Mouse (Mus musculus) CH12.LX (cell line): ENCODE measurements around the gene Nle1. TPM values are rescaled to one million over a fixed set of nuclear protein-coding genes. Genes with fewer than 3 reads are reported as not detected.

Source experiments
- DNase-seq: peaks from one replicate; pipeline ENCODE4 v3.0.0-alpha.2; 2013; ENCODE audit errors: extremely low read depth
- H3K27ac ChIP-seq: 2 replicates; pipeline ENCODE4 v1.5.1; 2012; ENCODE audit warnings: low read depth, mild to moderate bottlenecking, control low read depth, moderate library complexity; ENCODE audit not compliant: insufficient read depth
- H3K27me3 ChIP-seq: replicated peaks from 2 replicates; pipeline ENCODE3; 2012; ENCODE audit warnings: inconsistent platforms
- H3K36me3 ChIP-seq, 2 experiments: replicated peaks in 1 of 2; 2 replicates each; pipeline versions ENCODE3 to v1.6.1; 2012; ENCODE audit warnings: inconsistent platforms in 1 of 2, low read length in 1 of 2, mild to moderate bottlenecking in 1 of 2, mixed read lengths in 1 of 2, moderate library complexity in 1 of 2; ENCODE audit not compliant: control insufficient read depth in 1 of 2, insufficient read depth in 1 of 2
- H3K4me1 ChIP-seq, 2 experiments: 2 replicates each; pipeline ENCODE4 v1.6.1; 2012; ENCODE audit warnings: inconsistent platforms in 1 of 2, moderate library complexity in 1 of 2; ENCODE audit not compliant: insufficient read depth in 2 of 2, control insufficient read depth in 1 of 2
- H3K4me2 ChIP-seq: 2 replicates; pipeline ENCODE4 v1.6.1; 2012; ENCODE audit warnings: low read depth, mild to moderate bottlenecking, control low read depth; ENCODE audit not compliant: poor library complexity, insufficient read depth, severe bottlenecking
- H3K4me3 ChIP-seq, 3 experiments: fragments of 150-350 bp in 1 of 3; sonication (generic) in 1 of 3; replicated peaks in 1 of 3; 2 replicates each; pipeline versions ENCODE3 to v1.5.1; 2011 to 2012; ENCODE audit warnings: low read depth in 2 of 3, low read length in 2 of 3, mild to moderate bottlenecking in 2 of 3, moderate library complexity in 2 of 3, control low read depth in 1 of 3, improper control_type of control experiment in 1 of 3, inconsistent platforms in 1 of 3, mixed read lengths in 1 of 3; ENCODE audit not compliant: poor library complexity in 1 of 3
- H3K79me2 ChIP-seq: replicated peaks from 2 replicates; pipeline ENCODE4 v1.6.1; 2012; ENCODE audit warnings: mild to moderate bottlenecking, moderate library complexity; ENCODE audit not compliant: control insufficient read depth, poor library complexity, insufficient read depth, severe bottlenecking; ENCODE audit errors: extremely low read depth
- H3K9ac ChIP-seq: 2 replicates; pipeline ENCODE4 v1.6.1; 2012; ENCODE audit warnings: low read depth, mild to moderate bottlenecking, control low read depth, moderate library complexity; ENCODE audit not compliant: insufficient read depth
- H3K9me3 ChIP-seq: replicated peaks from 2 replicates; pipeline ENCODE3; 2012; ENCODE audit warnings: low read length, inconsistent platforms, mixed read lengths
- CHD2 ChIP-seq: IDR thresholded peaks from 2 replicates; pipeline ENCODE4 v1.6.1; 2011; ENCODE audit warnings: low read length, improper control_type of control experiment
- CTCF ChIP-seq, 2 experiments: IDR thresholded peaks in 1 of 2; conservative IDR thresholded peaks in 1 of 2; 2 replicates each; pipeline ENCODE4 v1.5.1; 2011 to 2012; ENCODE audit warnings: low read depth in 2 of 2, low read length in 2 of 2, improper control_type of control experiment in 1 of 2, inconsistent platforms in 1 of 2, mild to moderate bottlenecking in 1 of 2, moderate library complexity in 1 of 2
- E2F4 ChIP-seq: IDR thresholded peaks from 2 replicates; pipeline ENCODE4 v1.6.1; 2011; ENCODE audit warnings: low read depth, low read length, improper control_type of control experiment; ENCODE audit not compliant: insufficient replicate concordance
- ELF1 ChIP-seq: IDR thresholded peaks from 2 replicates; pipeline ENCODE4 v1.6.1; 2014; ENCODE audit warnings: low read depth, mild to moderate bottlenecking, inconsistent platforms, low read length, improper control_type of control experiment
- EP300 ChIP-seq: IDR thresholded peaks from 2 replicates; pipeline ENCODE4 v1.6.1; 2011; ENCODE audit warnings: low read length, improper control_type of control experiment
- MEF2A ChIP-seq: IDR thresholded peaks from 2 replicates; pipeline ENCODE4 v1.6.1; 2014; ENCODE audit warnings: low read depth, mild to moderate bottlenecking, inconsistent platforms, low read length, improper control_type of control experiment, borderline replicate concordance
- MXI1 ChIP-seq: IDR thresholded peaks from 2 replicates; pipeline ENCODE4 v1.6.1; 2011; ENCODE audit warnings: mild to moderate bottlenecking, low read depth, low read length, improper control_type of control experiment
- POLR2A ChIP-seq: IDR thresholded peaks from 2 replicates; pipeline ENCODE4 v1.6.1; 2011; ENCODE audit warnings: low read depth, mild to moderate bottlenecking, improper control_type of control experiment, low read length
- POLR2AphosphoS2 ChIP-seq: IDR thresholded peaks from 2 replicates; pipeline ENCODE4 v1.6.1; 2011; ENCODE audit warnings: low read depth, low read length, improper control_type of control experiment
- RCOR1 ChIP-seq: conservative IDR thresholded peaks from 2 replicates; pipeline ENCODE4 v1.6.1; 2012; ENCODE audit warnings: low read depth, mild to moderate bottlenecking, inconsistent platforms, low read length, improper control_type of control experiment
- SIN3A ChIP-seq: IDR thresholded peaks from 2 replicates; pipeline ENCODE4 v1.6.1; 2012; ENCODE audit warnings: low read length, improper control_type of control experiment, inconsistent platforms
- SMC3 ChIP-seq: IDR thresholded peaks from 2 replicates; pipeline ENCODE4 v1.6.1; 2011; ENCODE audit warnings: low read depth, low read length, improper control_type of control experiment
- TBP ChIP-seq: conservative IDR thresholded peaks from 2 replicates; pipeline ENCODE4 v1.6.1; 2011; ENCODE audit warnings: low read depth, low read length, improper control_type of control experiment
- TCF12 ChIP-seq: IDR thresholded peaks from 2 replicates; pipeline ENCODE4 v1.6.1; 2014; ENCODE audit warnings: low read depth, mild to moderate bottlenecking, inconsistent platforms, low read length, improper control_type of control experiment
- USF1 ChIP-seq: IDR thresholded peaks from 2 replicates; pipeline ENCODE4 v1.6.1; 2014; ENCODE audit warnings: low read depth, mild to moderate bottlenecking, inconsistent platforms, low read length, improper control_type of control experiment
- USF2 ChIP-seq: conservative IDR thresholded peaks from 2 replicates; pipeline ENCODE4 v1.6.1; 2011; ENCODE audit warnings: low read depth, low read length, improper control_type of control experiment
- ZC3H11A ChIP-seq: IDR thresholded peaks from 2 replicates; pipeline ENCODE4 v1.6.1; 2012; ENCODE audit warnings: low read depth, mild to moderate bottlenecking, inconsistent platforms, low read length, improper control_type of control experiment
- dilution Hi-C: fragments of 300-500 bp; cut with MboI; formaldehyde crosslinking; loops from 2 replicates; pipeline ENCODE4 v1.14.3; 2020; ENCODE audit warnings: low sequenced_read_pairs; ENCODE audit not compliant: extremely low pct_unique_long_range_greater_than_20kb, extremely low pct_ligation_motif_present
- in situ Hi-C: fragments of 300-500 bp; cut with MboI; formaldehyde crosslinking; loops from 3 replicates; pipeline ENCODE4 v1.14.3; 2019; ENCODE audit warnings: low sequenced_read_pairs, low pct_ligation_motif_present, low pct_unique_long_range_greater_than_20kb, mixed read lengths
- polyA plus RNA-seq: library from polyadenylated mRNA; unstranded; fragments of >175 nt; gene quantifications from 2 replicates; pipeline ENCODE4 v1.2.1, GENCODE M21; 2012; ENCODE audit warnings: low read depth; ENCODE audit not compliant: insufficient read length
- total RNA-seq, 2 experiments: library from RNA; depleted of rRNA; stranded (reverse); fragments of 300-350 nt in 1 of 2; fragments of >200 nt in 1 of 2; gene quantifications; 2 replicates each; pipeline ENCODE4 v1.2.3; 2012 to 2014

Nle1 gene
- total and polyA plus RNA-seq, 3 experiments, result 54.9 to 107 (median 69.1) TPM

DNA sequence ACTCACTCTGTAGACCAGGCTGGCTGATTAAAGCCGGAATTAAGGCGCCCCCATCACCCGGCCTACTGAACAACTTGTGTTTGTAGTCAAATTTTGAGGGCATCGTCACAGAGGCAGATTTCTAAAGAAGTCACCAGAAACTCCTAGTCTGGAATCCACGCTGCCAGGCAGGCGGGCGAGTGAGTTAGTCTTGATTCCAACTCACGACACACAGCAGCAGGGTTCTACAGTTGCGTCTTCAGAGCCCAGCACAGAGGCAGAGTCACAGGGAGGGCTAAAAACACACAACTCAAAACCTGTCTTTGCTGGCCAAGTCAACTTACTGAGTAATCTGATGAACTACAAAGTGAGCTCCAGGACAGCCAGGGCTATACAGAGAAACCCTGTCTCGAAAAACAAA is 55.7 kb downstream of the Nle1 start:
- dilution Hi-C loops, result no loop called here
- H3K9ac ChIP-seq, result peak overlapping the region; percentile 32; the same call in 1 of the 2 replicates
- H3K27me3 ChIP-seq, result no peaks in the 10 kb centered on the region
- H3K36me3 ChIP-seq, result peaks cover 0 to 7% of the 10 kb centered on the region in 2 experiments
- H3K4me1 ChIP-seq, result no peaks in the 10 kb centered on the region; a peak in 1 of 4 replicates
- DNase-seq, result no peak
- peaks cover 3% of the 10 kb centered on the region for H3K9me3 ChIP-seq
- peak overlapping the region; percentile 57 for H3K4me2 ChIP-seq
- no peak for TF ChIP-seq E2F4
- no peak for TF ChIP-seq CTCF (conservative IDR thresholded peaks at IDR 0.05 in 1 of 2, IDR thresholded peaks at IDR 0.05 in 1 of 2; ENCODE audit: low read depth in 2 of 2, low read length in 2 of 2)
- TF ChIP-seq SIN3A, result 0 out of 2 replicates have a peak, but pooled peaks have one; percentile 14
- no peak for TF ChIP-seq TBP
- TF ChIP-seq USF1, result no peak
- TF ChIP-seq POLR2A, result peak; percentile 59
- no peak overlapping the region for H3K4me3 ChIP-seq
- peak overlapping the region; percentile 75 for H3K27ac ChIP-seq
- peaks cover 17% of the 10 kb centered on the region for H3K79me2 ChIP-seq
- in situ Hi-C loops, result no loop called here

DNA sequence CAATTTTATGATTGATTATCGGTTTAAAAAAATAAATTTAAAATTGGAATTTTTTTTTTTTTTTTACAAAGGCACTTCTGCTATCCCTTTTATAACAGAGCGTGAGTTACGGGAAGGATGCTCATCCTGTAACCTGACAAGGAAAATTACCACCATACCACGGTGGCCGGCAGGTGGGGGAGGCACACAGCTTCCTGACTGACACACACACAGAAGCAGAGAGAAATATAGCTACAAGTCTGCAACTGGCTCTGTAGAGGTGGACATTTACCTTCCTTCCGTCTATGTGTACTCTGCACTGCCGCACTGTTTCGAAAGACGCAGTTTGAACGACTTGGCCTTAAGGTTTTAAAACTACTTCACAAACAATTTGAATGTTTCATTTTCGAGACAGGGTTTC is 56.1 kb downstream of the Nle1 start:
- Histone ChIP-seq H3K4me1 (peaks cover under 1 to 2% of the 10 kb centered on the region in 2 experiments; a peak in 3 of 4 replicates), H3K9me3 (peaks cover 3% of the 10 kb centered on the region), H3K9ac (no peak overlapping the region), H3K27me3 (no peaks in the 10 kb centered on the region), H3K79me2 (peaks cover 21% of the 10 kb centered on the region), H3K4me2 (peak overlapping the region; percentile 57; the same call in 1 of the 2 replicates), H3K27ac (peak overlapping the region; percentile 75), H3K4me3 (no peak overlapping the region), H3K36me3 (peaks cover 0 to 10% of the 10 kb centered on the region in 2 experiments)
- dilution Hi-C loops, result no loop called here
- in situ Hi-C loops, result no loop called here
- TF ChIP-seq USF2 (no peak), EP300 (peak; percentile 17; the same call in 1 of the 2 replicates), SMC3 (0 out of 2 replicates have a peak, but pooled peaks have one; percentile 4), SIN3A (peak; percentile 57; the same call in 1 of the 2 replicates), POLR2AphosphoS2 (no peak), RCOR1 (0 out of 2 replicates have a peak, but pooled peaks have one; percentile 55), ZC3H11A (no peak), MXI1 (peak; percentile 60), CHD2 (peak; percentile 39), ELF1 (0 out of 2 replicates have a peak, but pooled peaks have one; percentile 23), TCF12 (peak; percentile 49; the same call in 1 of the 2 replicates), MEF2A (no peak)
- no peak for DNase-seq

Other genes starting within 250 kb of the Nle1 start
- 0.25 and 0.64 TPM in 2 replicates for gene Cct6b, start 144.1 kb downstream of the Nle1 start, total RNA-seq (2012; rRNA removed)
- 0.44 and 0.58 TPM in 2 replicates for gene Cct6b, start 144.1 kb downstream of the Nle1 start, total RNA-seq (2014; rRNA removed)
- gene Cct6b, start 144.1 kb downstream of the Nle1 start, polyA plus RNA-seq, result 0.24 and 0.27 TPM in 2 replicates
- gene Zfp830, start 144.1 kb downstream of the Nle1 start, total RNA-seq (2012; rRNA removed), result 32.4 and 39.9 TPM in 2 replicates
- gene Zfp830, start 144.1 kb downstream of the Nle1 start, total RNA-seq (2014; rRNA removed), result 28.7 and 29.9 TPM in 2 replicates
- gene Zfp830, start 144.1 kb downstream of the Nle1 start, polyA plus RNA-seq, result 38.7 and 44.2 TPM in 2 replicates
- gene Lig3, start 127.3 kb downstream of the Nle1 start, total RNA-seq (2012; rRNA removed), result 45.2 and 63.5 TPM in 2 replicates
- 40.9 and 45.7 TPM in 2 replicates for gene Lig3, start 127.3 kb downstream of the Nle1 start, total RNA-seq (2014; rRNA removed)
- gene Lig3, start 127.3 kb downstream of the Nle1 start, polyA plus RNA-seq, result 97.4 and 101 TPM in 2 replicates
- gene Rffl, start 37.2 kb downstream of the Nle1 start, total RNA-seq (2012; rRNA removed), result 14.8 and 16.5 TPM in 2 replicates
- 1.2 and 1.5 TPM in 2 replicates for gene Rffl, start 37.2 kb downstream of the Nle1 start, total RNA-seq (2014; rRNA removed)
- gene Rffl, start 37.2 kb downstream of the Nle1 start, polyA plus RNA-seq, result 3.0 TPM in 2 replicates
- gene Rad51d, start 17.8 kb downstream of the Nle1 start, total RNA-seq (2012; rRNA removed), result 27.2 and 35.5 TPM in 2 replicates
- gene Rad51d, start 17.8 kb downstream of the Nle1 start, total RNA-seq (2014; rRNA removed), result 15.0 and 15.7 TPM in 2 replicates
- 27.6 and 33.3 TPM in 2 replicates for gene Rad51d, start 17.8 kb downstream of the Nle1 start, polyA plus RNA-seq
- 0.08 TPM in 1 of 2 replicates, not detected in the other for gene Fndc8, start 16.3 kb downstream of the Nle1 start, total RNA-seq (2012; rRNA removed)
- not detected in 2 replicates for gene Fndc8, start 16.3 kb downstream of the Nle1 start, total RNA-seq (2014; rRNA removed)
- gene Fndc8, start 16.3 kb downstream of the Nle1 start, polyA plus RNA-seq, result 0.22 and 0.36 TPM in 2 replicates
- 0.08 TPM in 1 of 2 replicates, not detected in the other for gene Unc45b, start 2.1 kb upstream of the Nle1 start, total RNA-seq (2012; rRNA removed)
- 0.08 TPM in 1 of 2 replicates, not detected in the other for gene Unc45b, start 2.1 kb upstream of the Nle1 start, total RNA-seq (2014; rRNA removed)
- 0.19 and 0.26 TPM in 2 replicates for gene Unc45b, start 2.1 kb upstream of the Nle1 start, polyA plus RNA-seq
- 0.17 and 0.67 TPM in 2 replicates for gene Slfn5, start 42.9 kb upstream of the Nle1 start, total RNA-seq (2012; rRNA removed)
- gene Slfn5, start 42.9 kb upstream of the Nle1 start, total RNA-seq (2014; rRNA removed), result 0.04 and 0.07 TPM in 2 replicates
- 0.07 and 0.11 TPM in 2 replicates for gene Slfn5, start 42.9 kb upstream of the Nle1 start, polyA plus RNA-seq
- 6.7 and 8.5 TPM in 2 replicates for gene Slfn9, start 83.4 kb upstream of the Nle1 start, total RNA-seq (2012; rRNA removed)
- gene Slfn9, start 83.4 kb upstream of the Nle1 start, total RNA-seq (2014; rRNA removed), result 6.3 and 6.4 TPM in 2 replicates
- 11.5 and 12.4 TPM in 2 replicates for gene Slfn9, start 83.4 kb upstream of the Nle1 start, polyA plus RNA-seq
- 6.3 and 7.7 TPM in 2 replicates for gene Slfn8, start 112.4 kb upstream of the Nle1 start, total RNA-seq (2012; rRNA removed)
- gene Slfn8, start 112.4 kb upstream of the Nle1 start, total RNA-seq (2014; rRNA removed), result 3.3 and 3.4 TPM in 2 replicates
- gene Slfn8, start 112.4 kb upstream of the Nle1 start, polyA plus RNA-seq, result 3.5 and 4.1 TPM in 2 replicates
- 209 and 215 TPM in 2 replicates for gene Slfn2, start 156.7 kb upstream of the Nle1 start, total RNA-seq (2012; rRNA removed)
- gene Slfn2, start 156.7 kb upstream of the Nle1 start, total RNA-seq (2014; rRNA removed), result 211 and 241 TPM in 2 replicates
- gene Slfn2, start 156.7 kb upstream of the Nle1 start, polyA plus RNA-seq, result 112 TPM in 2 replicates
- gene Slfn1, start 208.4 kb upstream of the Nle1 start, total RNA-seq (2012; rRNA removed), result not detected in 2 replicates
- gene Slfn1, start 208.4 kb upstream of the Nle1 start, total RNA-seq (2014; rRNA removed), result not detected in 2 replicates
- gene Slfn1, start 208.4 kb upstream of the Nle1 start, polyA plus RNA-seq, result not detected in 2 replicates